Mouse (Mus musculus) right cerebral cortex, adult 18-20 months (tissue): Measurements from ENCODE around the gene Mest.
A peak's percentile ranks its signal among the peaks of the same experiment; 100 is the strongest.

ENCODE experiments used
- DNase-seq: peaks from one replicate; pipeline ENCODE4 v3.0.0; 2022; ENCODE audit warnings: mixed read lengths

Mest gene

DNA sequence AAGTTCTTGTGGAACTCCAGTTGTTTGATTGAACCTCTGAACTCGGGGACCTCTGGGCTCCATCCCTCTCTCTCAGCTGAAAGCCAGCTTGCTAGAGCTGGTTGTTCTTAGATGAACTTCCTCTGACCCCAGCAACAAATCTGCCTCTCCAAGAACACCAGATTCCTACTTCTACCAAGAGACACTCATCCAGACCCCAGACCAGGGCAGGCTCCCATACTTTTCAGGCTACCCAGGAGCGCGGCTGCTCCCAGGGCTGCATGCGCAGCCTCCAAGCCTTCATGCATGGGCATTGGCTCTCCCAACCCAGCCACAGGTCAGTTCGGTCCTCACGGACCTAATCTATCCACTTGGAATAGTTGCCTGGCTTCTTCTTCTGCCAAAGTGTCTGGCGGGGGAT is at the start of gene Mest:
Gene Mest (plus strand): TSS at position 217 of the 400 bp plus-strand sequence.
- no peak for DNase-seq

DNA sequence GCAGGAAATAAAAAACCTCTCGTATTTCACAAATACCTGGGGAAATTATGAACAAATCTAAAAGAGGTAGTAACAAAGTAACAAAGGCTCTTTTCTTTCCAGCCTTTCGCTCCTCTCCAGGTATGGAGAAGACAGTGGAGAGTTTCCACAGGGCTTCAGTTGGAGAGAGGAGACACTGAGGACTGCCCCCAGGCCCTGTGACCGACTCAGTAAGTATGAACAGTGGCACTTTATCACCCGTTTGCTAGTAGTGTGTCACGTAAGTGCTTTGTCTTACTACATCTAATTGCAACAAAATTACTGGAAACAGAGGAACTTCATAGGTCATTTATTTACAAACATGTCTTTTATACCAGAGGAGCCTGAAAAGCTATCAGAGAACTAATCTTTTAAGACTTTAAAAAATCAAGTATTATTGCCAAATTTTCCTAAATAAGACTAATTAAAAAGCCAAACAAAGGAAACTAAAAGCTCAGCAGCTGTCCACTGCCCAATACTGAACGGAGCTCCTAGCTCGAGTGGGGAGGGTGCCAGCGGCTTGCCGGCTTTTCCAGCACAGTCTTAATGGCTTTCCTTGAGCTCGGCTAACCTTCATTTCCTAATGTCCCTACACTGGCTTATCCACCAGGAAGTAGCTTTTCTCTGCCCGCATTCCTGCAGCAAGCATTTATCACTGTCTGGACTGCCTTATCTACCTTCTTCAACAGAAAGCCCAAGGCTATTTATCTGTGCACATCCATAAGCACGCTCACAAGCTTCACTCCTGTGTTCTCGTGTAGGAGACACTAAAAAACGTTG is 49.4 kb upstream of the Mest start:
- no peak for DNase-seq

DNA sequence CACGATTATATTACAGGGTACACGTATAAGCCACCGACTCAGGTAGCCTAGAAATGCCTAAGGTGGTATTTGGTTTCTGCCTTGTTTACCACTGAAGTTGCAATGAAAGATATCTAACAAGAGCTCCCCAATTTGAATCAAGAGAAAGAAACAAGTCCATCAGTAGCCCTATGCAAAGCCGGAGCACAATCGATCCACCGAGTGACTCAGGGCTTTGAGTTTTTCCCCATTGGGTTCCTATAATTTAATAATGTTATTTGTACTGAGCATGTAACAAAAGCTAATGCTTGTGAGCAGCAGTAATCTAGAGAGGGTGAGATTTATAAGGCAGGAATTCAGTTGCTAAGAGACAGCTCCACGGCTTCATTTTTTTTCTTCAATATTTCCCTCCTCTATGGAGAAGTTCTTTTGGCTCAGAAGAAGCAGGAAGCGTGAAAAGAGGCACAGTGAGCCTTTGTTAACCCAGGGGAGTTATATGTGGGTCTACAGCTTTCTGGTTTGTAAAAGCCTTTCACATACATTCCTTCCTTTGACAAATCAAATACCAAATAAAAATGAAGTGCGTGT is 48.5 kb upstream of the Mest start:
- no peak for DNase-seq

DNA sequence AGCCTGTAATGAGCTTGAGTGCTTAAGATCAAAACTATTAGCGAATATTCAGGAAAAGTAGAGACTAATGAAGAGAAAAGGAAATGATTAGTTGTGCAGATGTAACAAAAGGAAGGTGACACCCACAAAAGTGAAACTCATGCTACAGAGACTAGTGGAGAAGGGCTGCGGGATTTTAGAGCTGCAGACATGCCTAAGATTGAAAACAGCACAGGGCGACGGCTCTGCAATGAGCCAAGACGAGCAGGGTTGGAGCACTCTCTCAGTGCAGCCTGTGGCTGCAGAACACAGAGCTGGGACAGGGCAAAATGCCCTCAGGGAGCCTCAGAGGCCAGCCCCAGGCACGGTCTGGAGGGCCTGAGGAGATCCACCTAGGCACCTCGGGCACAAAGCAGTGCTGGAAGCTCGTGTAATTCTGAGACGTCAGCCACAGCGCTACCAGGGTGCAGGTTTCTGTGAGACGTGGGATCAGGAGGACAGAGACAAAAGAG is 48.0 kb upstream of the Mest start:
- peak; percentile 17 for DNase-seq

DNA sequence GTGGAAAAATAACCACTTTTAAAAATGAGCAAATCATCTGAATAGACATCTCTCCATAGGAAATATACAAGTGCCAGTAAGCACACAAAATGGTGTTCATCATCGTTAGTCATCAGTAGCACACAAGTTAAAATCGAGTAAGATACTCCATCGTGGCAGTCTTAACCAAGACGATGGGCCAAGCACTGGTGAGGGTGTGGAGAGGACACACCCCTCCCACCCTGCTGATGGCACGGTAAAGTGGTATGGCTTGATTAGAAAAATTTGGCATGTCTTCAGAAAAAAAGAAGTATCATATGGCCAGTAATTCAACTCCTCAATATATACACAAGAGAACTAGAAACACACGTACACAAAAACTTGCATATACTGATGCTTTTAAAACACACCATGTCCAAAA is 46.8 kb upstream of the Mest start:
- DNase-seq, result no peak

DNA sequence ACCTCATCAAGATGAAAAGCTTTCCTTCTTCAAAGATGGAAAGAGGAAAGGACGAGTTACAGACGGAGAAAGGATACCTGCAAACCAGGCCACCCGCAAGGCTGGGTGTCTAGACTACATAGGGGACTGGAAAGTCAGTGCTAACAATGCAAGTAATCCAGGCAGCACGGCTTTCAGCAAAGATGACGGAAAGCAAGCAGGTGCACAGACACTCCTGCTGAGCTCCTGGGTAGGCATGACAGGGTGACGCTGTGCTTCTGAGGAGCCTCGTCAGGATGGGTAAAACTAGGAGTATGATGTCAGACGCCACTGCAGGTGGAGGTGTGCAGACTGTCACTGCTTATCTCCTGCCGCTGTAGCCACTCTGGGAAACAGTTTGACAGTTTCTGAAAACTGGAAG is 45.8 kb upstream of the Mest start:
- no peak for DNase-seq

DNA sequence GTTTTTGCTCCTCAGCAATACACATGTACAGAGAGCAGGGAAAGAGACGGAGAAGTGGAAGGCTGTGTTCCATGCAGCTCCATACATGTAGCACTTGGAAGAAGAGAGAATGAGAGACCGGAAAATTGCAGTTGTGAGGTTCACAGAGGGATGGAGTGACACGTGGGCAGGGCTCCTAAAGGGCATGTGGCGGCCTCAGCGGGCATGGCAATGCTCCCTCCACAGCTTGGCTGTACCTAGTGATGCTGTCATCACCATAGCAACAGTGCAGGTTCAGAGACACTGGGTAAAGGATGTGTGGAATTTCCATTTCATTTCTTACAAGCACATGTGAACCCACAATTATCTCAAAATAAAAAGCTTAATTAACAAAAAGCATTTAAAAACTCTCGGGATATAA is 44.9 kb upstream of the Mest start:
- DNase-seq, result no peak

DNA sequence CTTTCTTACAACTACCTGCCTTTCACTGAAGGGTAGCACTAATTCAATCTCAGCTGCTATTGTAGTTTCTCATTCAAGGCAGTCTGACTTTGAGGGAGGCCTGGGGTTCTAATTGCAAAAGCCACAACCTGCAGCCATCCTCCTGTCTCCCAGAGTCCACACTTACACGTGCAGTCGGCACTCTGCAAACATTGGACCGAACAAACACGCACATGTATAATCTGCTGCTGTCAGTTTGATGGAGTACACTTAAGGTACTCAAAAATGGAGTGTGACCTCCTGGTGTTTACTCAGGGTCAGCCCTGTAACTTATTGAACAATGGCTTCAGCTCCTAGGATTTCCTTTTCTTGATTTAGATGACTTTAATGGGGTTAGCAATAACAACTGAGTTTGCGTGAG is 43.8 kb upstream of the Mest start:
- DNase-seq, result no peak

DNA sequence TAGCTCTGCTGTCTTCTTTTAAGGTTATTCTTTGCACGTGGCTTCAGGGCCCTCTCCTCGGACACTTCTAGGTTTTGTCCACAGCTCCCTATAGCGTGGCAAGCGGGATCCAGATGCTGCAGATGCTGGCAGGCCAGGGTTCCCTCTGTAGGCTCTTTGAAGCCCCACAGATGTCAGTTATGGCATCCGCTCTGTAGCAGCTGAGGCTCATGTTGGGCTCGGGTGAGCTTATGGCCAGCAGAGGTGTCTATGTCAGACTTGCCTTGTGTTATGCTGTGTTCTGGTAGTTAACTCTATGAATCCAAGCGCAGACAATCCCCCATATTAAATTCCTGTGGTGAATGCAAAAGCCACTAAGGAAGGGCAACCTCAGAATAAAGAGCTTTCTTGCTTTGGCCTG is 42.9 kb upstream of the Mest start:
- DNase-seq, result no peak

DNA sequence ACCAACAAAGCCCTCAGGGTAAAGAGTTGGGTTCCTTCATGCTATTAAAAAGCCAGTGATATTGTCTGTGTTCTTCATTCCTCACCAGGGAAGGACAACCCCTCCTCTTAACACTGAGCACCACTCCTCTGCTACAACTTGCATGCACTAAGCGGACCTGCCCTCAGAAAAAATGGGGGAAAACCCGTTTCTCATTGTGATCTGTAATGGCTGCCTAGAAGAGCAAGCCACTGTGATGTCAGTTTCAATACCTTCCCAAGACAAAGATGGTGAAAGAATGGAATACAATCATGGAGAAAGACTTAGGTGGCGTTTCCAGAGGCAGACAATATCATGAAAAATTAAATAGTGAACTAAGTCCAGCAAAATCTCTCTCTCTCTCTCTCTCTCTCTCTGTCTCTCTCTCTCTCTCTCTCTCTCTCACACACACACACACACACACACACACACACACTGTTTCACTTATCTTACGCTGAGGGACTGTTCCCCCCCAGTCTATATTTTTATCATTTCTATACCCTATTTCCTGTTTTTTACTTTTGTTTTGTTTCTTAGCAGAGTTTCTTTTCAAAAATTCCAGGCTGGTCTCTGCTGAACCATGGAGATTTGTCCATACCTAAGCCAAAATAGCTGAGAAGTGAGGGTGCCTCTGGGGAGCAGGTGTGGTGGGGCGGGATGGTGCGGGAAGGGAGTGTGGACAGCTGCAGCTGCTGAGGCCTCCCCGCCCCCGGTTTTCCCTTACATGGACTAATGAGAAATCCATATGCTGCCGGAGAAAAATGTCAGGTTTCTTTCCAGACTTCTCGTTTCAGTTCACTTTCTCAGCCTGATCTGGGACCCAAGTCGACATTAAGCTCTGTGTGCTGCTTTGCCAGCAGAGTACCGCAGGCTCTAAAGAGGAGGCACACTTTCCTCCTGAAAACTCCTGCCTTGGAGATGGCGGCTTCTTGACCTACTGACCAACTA is 41.1 kb upstream of the Mest start:
- DNase-seq, result peak; percentile 46

DNA sequence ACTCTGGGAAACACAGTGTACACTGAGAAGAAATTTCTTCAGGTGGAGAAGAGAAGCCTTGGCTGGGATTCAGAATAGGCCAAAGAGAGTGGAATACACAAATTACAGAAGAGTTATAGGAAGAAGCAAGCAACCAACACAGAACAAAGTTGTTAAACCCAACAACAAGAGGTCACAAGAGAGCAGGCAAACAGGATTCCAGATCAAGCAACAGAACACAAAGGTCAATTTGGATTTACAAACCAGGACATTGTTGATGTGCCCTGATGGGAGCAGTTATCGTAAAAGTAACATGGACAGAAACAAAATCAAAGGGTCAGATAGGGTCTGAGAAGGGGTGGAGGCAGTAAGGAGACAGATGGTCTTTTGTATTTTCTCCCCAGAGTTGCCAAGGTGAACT is 38.8 kb upstream of the Mest start:
- no peak for DNase-seq

DNA sequence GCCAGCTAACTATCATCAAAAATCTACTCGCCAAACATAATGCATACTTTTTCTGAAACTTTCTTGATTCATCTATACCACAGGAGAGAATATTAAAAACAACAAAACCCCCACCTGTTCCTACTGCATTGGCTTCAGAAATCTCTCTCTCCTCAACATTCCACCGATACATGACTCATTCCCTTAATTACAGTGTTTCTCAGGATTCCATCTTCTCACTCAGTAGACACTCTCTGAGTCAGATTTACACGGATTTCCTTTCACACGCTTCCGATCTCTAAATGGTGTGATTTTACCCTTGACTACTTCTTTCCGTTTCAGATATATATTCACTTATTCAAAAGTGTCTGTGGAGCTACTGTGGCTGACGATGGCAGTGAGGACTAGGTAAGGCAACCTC is 36.1 kb upstream of the Mest start:
- peak; percentile 24 for DNase-seq

DNA sequence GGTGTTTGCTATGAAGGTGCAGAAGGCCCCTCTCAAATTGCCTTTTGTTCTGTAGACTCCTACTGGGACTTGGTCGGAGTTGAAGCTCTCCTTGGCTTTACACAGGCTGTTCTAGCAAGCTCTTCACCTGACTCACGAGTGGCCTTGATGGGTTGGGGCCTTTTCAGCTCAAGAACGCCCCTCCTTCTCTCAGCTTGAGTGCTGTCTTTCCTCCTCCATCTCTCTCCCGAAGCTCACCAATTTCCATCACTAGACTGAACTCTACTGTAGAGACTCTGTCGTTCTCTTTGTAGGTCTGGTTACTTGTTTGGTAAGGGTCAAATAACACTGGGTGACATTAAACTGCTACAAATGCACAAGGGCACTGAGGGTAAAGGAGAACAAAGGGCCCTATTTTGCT is 30.5 kb upstream of the Mest start:
- DNase-seq, result no peak

DNA sequence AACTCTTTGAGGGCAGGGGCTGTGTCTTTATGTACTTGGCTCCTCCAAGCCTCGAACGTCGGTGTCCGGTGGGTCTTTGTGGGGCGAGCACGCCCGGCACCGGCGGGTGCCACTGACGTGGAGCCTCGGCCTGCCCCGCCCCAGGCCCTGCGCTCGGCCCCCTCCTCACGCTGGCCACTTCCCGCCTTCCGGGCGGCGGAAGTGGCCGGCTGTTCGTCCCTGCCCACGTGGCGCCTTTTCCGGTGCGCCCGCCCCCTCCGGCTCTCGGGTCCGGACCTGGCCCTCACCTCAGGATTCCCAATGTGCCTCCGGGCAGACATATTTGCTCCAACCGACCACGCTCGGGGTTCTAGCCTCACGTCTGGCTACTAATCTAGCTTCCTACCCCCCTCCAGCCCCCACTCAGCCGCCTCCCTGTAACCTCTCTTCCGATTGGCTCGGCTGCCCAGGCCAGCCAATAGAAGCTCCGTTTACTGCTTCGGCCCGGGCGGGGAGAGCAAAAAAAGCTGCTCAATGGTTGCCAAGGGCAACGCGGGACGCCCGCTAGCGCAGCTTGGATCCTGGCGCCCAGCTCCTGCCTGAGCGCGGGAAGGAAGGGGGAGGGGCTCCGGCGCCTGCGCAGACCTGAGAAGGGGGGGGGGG is 29.9 kb upstream of the Mest start, which contains the start of gene Cep41:
Gene Cep41 (minus strand): TSS at position 400 of the 642 bp plus-strand sequence.
- DNase-seq, result peak; percentile 97

DNA sequence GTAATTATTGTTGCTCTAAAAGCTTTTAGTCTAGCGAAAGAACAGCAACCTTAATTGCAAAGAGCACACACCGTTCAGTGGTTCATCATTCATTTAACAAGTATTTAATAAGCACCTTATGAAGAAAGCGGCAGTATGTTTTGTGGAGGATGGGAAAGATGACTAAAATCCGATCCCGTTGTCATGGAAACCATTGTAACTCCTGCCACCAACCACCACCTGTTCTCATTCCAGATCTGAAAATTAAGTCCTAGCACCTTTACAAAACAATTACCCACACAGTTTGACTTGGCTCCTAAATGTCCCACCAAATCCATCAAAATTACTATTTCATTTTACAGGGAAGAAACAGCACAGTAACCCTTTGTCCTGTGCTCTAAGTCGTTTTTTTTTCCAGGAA is 29.1 kb upstream of the Mest start:
- DNase-seq, result peak; percentile 42

DNA sequence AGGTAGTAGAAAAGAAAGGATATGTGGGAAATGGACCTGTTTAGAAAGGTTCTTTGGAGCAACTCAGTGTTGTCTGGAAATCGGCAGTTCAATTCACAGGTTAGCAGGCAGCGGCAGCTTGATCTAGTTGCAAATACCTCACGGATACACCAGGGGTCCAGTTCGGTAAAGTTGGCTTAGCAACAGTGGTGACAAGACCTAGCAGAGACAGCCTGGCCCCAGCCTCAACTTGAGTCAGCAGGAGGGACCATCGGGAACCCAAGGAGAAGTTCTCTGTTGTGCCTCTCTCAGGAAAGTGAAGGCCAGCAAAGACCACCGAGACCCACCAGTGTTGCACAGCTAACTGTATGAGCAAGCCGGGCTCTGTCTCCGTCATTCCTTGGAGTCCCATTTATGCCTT is 28.2 kb upstream of the Mest start:
- no peak for DNase-seq

DNA sequence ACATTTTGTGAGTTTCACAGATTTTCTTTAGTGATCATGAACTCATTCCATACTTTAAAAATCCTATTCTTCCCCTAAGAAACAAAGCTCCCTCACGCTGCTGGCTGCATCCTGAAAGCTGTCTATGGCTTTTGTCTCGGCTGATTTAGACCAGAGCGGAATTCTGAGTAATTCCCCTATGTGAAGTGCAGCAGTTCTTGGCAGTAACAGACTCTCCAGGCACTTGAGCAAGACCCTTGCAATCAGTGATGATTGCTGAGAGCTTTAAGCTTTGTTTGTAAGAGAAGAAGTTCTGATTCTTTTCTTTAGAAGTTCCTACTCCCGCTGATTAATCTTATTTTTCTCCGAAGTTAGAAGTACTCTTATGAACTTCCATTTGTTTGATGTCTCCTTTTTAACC is 25.9 kb upstream of the Mest start:
- no peak for DNase-seq

DNA sequence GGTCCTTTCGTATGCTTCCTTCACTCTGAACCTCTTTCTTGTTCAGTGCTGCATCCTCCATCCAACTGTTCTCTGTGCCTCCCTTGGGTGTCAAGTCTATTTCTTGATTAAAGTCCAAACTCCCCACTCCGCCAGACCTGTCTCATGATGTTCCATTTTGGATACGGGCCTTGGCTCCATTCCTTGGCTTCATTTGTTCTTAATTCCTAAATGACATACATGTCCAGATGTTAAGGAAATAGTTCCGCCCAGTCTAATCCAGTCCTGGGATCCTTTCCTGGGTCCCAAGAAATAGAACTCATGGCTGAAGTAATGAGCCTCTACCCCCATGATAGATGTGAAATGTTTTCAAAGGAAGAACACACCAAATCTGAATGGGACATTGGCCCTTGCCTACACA is 25.3 kb upstream of the Mest start:
- DNase-seq, result no peak

DNA sequence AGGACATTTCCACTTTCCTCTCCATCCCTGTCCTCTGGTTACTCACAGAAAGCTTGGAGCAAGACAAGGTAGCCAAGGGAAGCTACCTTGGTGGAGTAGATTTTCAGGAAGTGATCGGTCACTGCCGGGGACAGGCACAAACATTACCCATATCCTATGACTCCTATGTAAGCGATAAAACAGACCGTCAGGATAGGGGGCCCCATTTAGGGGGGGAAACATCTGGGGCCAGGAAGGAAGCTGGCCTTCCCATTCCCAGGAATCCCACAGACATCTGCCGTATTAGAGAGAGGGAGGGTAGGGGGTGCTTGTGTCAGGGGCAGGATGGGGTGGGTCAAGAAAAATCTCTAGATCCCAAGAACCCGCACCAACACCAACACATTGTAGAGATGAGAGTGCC is 23.2 kb upstream of the Mest start:
- no peak for DNase-seq

DNA sequence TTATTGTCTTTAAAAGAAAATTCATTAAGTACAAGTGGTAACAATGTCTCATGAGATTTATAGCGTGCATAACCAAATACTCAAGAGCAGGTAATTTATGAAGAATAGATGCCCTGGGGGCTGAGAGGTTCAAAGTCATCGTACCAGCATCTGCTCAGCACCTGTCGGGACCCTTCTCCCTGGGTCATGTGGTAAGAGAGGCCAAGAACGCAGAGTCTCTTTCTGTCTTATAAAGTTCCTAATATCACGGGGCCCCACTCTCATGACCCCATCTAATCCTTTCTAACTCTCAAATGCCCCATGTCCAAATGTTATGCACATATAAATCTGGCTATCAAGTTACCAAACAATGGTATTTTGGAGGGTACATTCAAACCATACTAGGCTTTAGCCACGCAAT is 20.5 kb upstream of the Mest start:
- no peak for DNase-seq

DNA sequence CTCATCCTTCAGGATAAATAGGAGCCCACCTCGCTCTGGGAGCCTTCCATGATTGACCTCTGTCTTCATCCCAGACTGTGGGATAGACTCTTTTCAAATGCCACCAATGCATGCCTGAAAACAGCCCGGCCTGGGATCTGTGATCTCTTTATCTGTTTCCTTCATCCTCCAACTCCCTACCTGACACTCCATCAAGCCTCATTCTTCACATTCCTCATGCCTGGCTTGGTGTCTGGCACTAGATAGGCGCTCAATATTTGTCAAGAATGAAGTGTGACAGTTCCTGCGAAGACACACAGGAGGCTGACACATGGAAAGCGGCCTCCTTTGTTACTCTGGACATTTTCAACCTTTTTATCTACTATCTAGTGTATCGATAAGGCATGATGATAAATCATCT is 19.9 kb upstream of the Mest start:
- DNase-seq, result no peak

DNA sequence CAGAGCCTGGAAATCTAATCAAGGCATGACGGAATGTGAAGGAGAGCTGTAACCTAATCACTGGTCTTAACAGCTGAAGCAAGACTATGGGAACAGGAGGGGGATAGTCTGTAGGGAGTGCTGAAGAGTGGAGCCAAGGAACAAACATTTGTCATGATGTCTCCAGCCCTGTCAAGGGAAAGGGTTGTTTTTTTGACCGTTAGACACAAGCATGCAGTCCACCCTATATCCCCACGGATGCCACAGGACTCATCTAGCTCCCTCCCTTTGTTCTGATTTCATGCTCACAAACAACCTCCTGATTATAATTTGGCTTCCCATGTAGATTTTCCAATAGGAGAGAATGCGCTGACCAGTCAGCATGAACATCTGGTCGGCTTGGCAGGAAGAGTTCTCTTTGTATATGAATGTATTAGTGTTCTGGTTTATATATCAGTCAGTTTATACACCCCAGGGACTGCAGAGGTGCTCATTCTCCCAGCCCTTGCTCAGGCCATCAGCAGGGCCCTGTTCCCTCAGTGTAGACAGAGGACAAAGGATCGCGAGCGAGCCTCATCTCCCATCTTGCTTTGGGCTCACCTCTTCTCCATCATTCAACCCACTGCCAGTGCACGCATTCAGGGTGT is 19.3 kb upstream of the Mest start:
- no peak for DNase-seq

DNA sequence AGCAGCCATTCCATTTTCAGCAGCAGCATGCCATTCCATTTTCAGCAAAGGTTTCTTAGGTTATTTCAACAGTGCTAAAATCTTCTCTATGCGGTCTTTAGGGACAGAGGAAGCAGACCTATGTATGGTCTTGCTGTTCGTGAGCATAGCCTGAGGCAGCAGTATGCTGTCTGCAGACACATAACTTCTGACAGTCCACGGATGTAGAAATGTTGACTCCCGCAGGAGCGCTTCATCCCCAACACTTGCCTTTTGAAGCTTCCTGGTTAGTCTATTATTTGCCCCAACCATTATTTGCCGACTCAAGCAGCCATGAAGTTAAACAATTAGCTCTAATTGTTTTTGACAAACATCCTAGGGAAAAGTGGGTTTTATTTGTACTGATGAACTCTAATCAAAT is 14.2 kb upstream of the Mest start:
- no peak for DNase-seq
